Mouse (Mus musculus): ENCODE results near the gene Fgf9. TPM values are rescaled to one million over a fixed set of nuclear protein-coding genes. Genes with fewer than 3 reads are reported as not detected.
A peak's percentile ranks its signal among the peaks of the same experiment; 100 is the strongest.

Gene Fgf9
- polyA plus RNA-seq, 1 experiment from 2014 or later, result 10.1 TPM

GRCm38 (mm10) chr14:58111562-58111961 lies 41.2 kb downstream of the Fgf9 start:
- Histone ChIP-seq H3K9ac (replicated peaks; ENCODE audit: low read depth, low read length) (no peak overlapping the region), H3K4me2 (ENCODE audit: low read length) (no peak overlapping the region), H3K27ac (ENCODE audit: low read length) (no peak overlapping the region), H3K27me3 (replicated peaks; ENCODE audit: control insufficient read depth, insufficient read depth, low read length) (no peaks in the 10 kb centered on the region), H3K4me3 (replicated peaks; ENCODE audit: low read length) (no peak overlapping the region), H3K4me1 (replicated peaks; ENCODE audit: control insufficient read depth, insufficient read depth, low read length) (peaks cover 17% of the 10 kb centered on the region), H3K36me3 (ENCODE audit: control insufficient read depth, insufficient read depth) (no peaks in the 10 kb centered on the region), H3K9me3 (ENCODE audit: control insufficient read depth, low read length) (no peaks in the 10 kb centered on the region)
- 79% methylated on average over 10 of the region's 10 CpGs for WGBS
- ATAC-seq, result no peak

- Histone ChIP-seq H3K36me3 (ENCODE audit: control insufficient read depth, insufficient read depth) (no peaks in the 10 kb centered on the region), H3K4me3 (replicated peaks; ENCODE audit: low read length) (no peak overlapping the region), H3K9me3 (ENCODE audit: control insufficient read depth, low read length) (no peaks in the 10 kb centered on the region), H3K27me3 (replicated peaks; ENCODE audit: control insufficient read depth, insufficient read depth, low read length) (no peaks in the 10 kb centered on the region), H3K4me1 (replicated peaks; ENCODE audit: control insufficient read depth, insufficient read depth, low read length) (peaks cover 17% of the 10 kb centered on the region), H3K4me2 (ENCODE audit: low read length) (no peak overlapping the region), H3K27ac (ENCODE audit: low read length) (no peak overlapping the region), H3K9ac (replicated peaks; ENCODE audit: low read depth, low read length) (no peak overlapping the region)
- WGBS, result 45% methylated on average over 3 of the region's 3 CpGs
- ATAC-seq, result no peak
Observed at GRCm38 (mm10) chr14:58112341-58112740, 42.0 kb downstream of the Fgf9 start.

DNA sequence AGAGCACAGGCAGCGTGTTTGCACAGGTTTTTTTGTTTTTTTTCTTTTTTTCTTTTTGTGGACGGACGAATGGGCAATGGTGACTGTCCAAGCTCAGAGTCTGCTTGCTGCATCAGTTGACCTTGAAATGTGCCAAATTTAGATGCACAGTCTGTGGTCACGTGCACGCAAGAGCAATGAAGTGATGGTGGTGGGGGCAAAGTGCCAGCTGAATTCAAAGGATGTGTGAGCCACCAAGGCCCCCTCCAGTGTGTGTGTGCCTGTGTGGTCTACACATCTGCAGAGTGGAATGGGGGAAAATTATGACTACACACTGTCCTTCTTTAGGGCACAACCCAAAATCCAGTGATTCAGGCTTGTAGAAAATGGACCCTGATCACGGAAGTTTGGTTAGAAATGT lies 42.8 kb downstream of the Fgf9 start:
- H3K4me1 ChIP-seq (replicated peaks; ENCODE audit: control insufficient read depth, insufficient read depth, low read length), result peaks cover 17% of the 10 kb centered on the region
- H3K9me3 ChIP-seq (ENCODE audit: control insufficient read depth, low read length), result no peaks in the 10 kb centered on the region
- no peaks in the 10 kb centered on the region for H3K27me3 ChIP-seq (replicated peaks; ENCODE audit: control insufficient read depth, insufficient read depth, low read length)
- no peak overlapping the region for H3K27ac ChIP-seq (ENCODE audit: low read length)
- no peak overlapping the region for H3K4me3 ChIP-seq (replicated peaks; ENCODE audit: low read length)
- H3K9ac ChIP-seq (replicated peaks; ENCODE audit: low read depth, low read length), result no peak overlapping the region
- ATAC-seq, result no peak
- no peak overlapping the region for H3K4me2 ChIP-seq (ENCODE audit: low read length)
- no peaks in the 10 kb centered on the region for H3K36me3 ChIP-seq (ENCODE audit: control insufficient read depth, insufficient read depth)
- WGBS, result 54% methylated on average over 6 of the region's 6 CpGs

DNA sequence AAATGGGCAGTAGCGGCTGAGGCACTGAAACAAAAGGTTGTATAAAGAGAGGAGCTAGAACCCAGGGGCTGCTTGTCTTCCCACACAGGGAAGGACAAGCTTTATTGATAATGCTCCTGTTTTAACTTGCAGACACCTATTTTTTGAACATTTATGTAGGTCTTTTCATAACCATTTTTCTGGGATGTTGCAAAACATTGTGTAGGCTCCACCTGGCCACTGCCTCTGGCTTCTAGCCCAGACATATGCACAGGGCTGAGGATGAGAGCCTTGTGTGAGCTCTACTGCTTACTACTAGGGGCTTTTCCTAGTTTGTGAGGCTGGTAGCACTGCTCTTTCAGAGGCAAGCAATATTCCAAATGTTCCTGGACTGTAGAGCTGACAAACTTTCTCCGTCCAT lies 43.8 kb downstream of the Fgf9 start:
- Histone ChIP-seq H3K27me3 (replicated peaks; ENCODE audit: control insufficient read depth, insufficient read depth, low read length) (no peaks in the 10 kb centered on the region), H3K9me3 (ENCODE audit: control insufficient read depth, low read length) (no peaks in the 10 kb centered on the region), H3K4me3 (replicated peaks; ENCODE audit: low read length) (no peak overlapping the region), H3K4me2 (ENCODE audit: low read length) (no peak overlapping the region), H3K36me3 (ENCODE audit: control insufficient read depth, insufficient read depth) (no peaks in the 10 kb centered on the region), H3K9ac (replicated peaks; ENCODE audit: low read depth, low read length) (no peak overlapping the region), H3K27ac (ENCODE audit: low read length) (no peak overlapping the region), H3K4me1 (replicated peaks; ENCODE audit: control insufficient read depth, insufficient read depth, low read length) (peaks cover 17% of the 10 kb centered on the region)
- ATAC-seq, result no peak
- 89% methylated on average over 2 of the region's 2 CpGs for WGBS

GRCm38 (mm10) chr14:58124625-58125024 lies 54.3 kb downstream of the Fgf9 start:
- ATAC-seq, result no peak
- no peak overlapping the region for H3K9ac ChIP-seq (replicated peaks; ENCODE audit: low read depth, low read length)
- no peak overlapping the region for H3K27ac ChIP-seq (ENCODE audit: low read length)
- H3K4me2 ChIP-seq (ENCODE audit: low read length), result no peak overlapping the region
- no peaks in the 10 kb centered on the region for H3K4me1 ChIP-seq (replicated peaks; ENCODE audit: control insufficient read depth, insufficient read depth, low read length)
- H3K27me3 ChIP-seq (replicated peaks; ENCODE audit: control insufficient read depth, insufficient read depth, low read length), result no peaks in the 10 kb centered on the region
- no peak overlapping the region for H3K4me3 ChIP-seq (replicated peaks; ENCODE audit: low read length)
- no peaks in the 10 kb centered on the region for H3K9me3 ChIP-seq (ENCODE audit: control insufficient read depth, low read length)
- H3K36me3 ChIP-seq (ENCODE audit: control insufficient read depth, insufficient read depth), result no peaks in the 10 kb centered on the region

DNA sequence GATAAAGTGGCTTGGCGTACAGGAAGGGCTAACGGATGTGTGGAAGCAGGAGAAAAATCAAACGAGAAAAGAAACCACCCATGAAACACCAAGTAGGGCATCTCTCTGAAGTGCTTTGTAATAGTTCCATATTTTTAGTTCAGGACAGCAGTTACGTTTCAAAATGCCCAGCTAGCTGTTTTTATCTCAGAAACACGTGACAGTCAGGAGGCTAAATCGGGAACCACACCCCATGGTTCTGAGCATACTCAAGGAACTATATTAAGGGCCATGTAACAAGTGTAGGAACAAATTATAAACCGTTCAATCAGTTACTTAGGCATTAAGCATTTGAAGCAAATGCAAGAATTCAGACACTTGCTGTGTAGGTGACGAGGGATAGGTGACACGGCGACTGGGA lies 56.2 kb downstream of the Fgf9 start:
- Histone ChIP-seq H3K4me3 (replicated peaks; ENCODE audit: low read length) (no peak overlapping the region), H3K9ac (replicated peaks; ENCODE audit: low read depth, low read length) (no peak overlapping the region), H3K27me3 (replicated peaks; ENCODE audit: control insufficient read depth, insufficient read depth, low read length) (no peaks in the 10 kb centered on the region), H3K36me3 (ENCODE audit: control insufficient read depth, insufficient read depth) (no peaks in the 10 kb centered on the region), H3K27ac (ENCODE audit: low read length) (no peak overlapping the region), H3K4me2 (ENCODE audit: low read length) (no peak overlapping the region), H3K4me1 (replicated peaks; ENCODE audit: control insufficient read depth, insufficient read depth, low read length) (no peaks in the 10 kb centered on the region), H3K9me3 (ENCODE audit: control insufficient read depth, low read length) (no peaks in the 10 kb centered on the region)
- 91% methylated on average over 10 of the region's 10 CpGs for WGBS
- ATAC-seq, result no peak

DNA sequence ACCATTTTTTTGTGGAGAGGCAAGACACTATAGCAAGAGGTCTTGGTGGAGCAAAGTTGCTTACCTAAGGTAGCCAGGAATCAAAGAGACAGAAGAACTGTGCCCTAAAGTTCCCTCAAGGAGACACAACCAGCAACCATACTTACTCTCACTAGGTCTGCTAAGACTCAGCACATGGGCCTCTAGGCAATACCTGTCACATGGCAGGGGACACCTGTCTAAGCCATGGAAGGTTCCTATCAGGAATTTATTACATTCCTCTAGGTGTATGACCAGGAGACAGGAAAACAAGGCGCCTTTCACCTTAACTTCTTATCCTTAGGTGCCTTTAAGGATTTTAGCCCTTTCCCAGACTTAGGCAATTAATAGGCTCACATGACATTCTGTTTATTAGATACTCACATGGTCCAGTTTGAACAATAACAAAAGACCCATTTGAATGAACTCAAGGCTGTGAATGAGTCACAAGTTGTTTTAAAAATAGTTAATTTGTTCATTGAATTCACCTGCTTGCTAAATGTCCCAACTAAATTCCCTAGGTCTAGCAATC lies 69.2 kb downstream of the Fgf9 start:
- Histone ChIP-seq H3K9ac (replicated peaks; ENCODE audit: low read depth, low read length) (no peak overlapping the region), H3K27ac (ENCODE audit: low read length) (no peak overlapping the region)
- 81% methylated on average over 1 of the region's 1 CpGs for WGBS

GRCm38 (mm10) chr14:58149637-58150470 lies 79.5 kb downstream of the Fgf9 start:
- Histone ChIP-seq H3K9me3 (ENCODE audit: control insufficient read depth, low read length) (no peaks in the 10 kb centered on the region), H3K4me3 (replicated peaks; ENCODE audit: low read length) (peak overlapping the region; percentile 12; the same call in 1 of the 2 replicates), H3K9ac (replicated peaks; ENCODE audit: low read depth, low read length) (no peak overlapping the region), H3K4me2 (ENCODE audit: low read length) (peak overlapping the region; percentile 45), H3K4me1 (replicated peaks; ENCODE audit: control insufficient read depth, insufficient read depth, low read length) (no peaks in the 10 kb centered on the region), H3K36me3 (ENCODE audit: control insufficient read depth, insufficient read depth) (no peaks in the 10 kb centered on the region), H3K27me3 (replicated peaks; ENCODE audit: control insufficient read depth, insufficient read depth, low read length) (no peaks in the 10 kb centered on the region), H3K27ac (ENCODE audit: low read length) (no peak overlapping the region)
- 42% methylated on average over 23 of the region's 23 CpGs for WGBS
- 0 out of 2 replicates have a peak, but pooled peaks have one; percentile 28 for ATAC-seq

More for the DNA sequence above, 69.2 kb downstream of the Fgf9 start:
- Histone ChIP-seq H3K4me1 (replicated peaks; ENCODE audit: control insufficient read depth, insufficient read depth, low read length) (no peaks in the 10 kb centered on the region), H3K27me3 (replicated peaks; ENCODE audit: control insufficient read depth, insufficient read depth, low read length) (no peaks in the 10 kb centered on the region), H3K4me2 (ENCODE audit: low read length) (no peak overlapping the region), H3K36me3 (ENCODE audit: control insufficient read depth, insufficient read depth) (no peaks in the 10 kb centered on the region), H3K9me3 (ENCODE audit: control insufficient read depth, low read length) (no peaks in the 10 kb centered on the region), H3K4me3 (replicated peaks; ENCODE audit: low read length) (no peak overlapping the region)
- ATAC-seq, result no peak

- H3K9me3 ChIP-seq (ENCODE audit: control insufficient read depth, low read length), result no peaks in the 10 kb centered on the region
- no peaks in the 10 kb centered on the region for H3K27me3 ChIP-seq (replicated peaks; ENCODE audit: control insufficient read depth, insufficient read depth, low read length)
- no peak for ATAC-seq
- H3K9ac ChIP-seq (replicated peaks; ENCODE audit: low read depth, low read length), result no peak overlapping the region
- 40% methylated on average over 13 of the region's 13 CpGs for WGBS
- peak overlapping the region; percentile 45 for H3K4me2 ChIP-seq (ENCODE audit: low read length)
- no peaks in the 10 kb centered on the region for H3K4me1 ChIP-seq (replicated peaks; ENCODE audit: control insufficient read depth, insufficient read depth, low read length)
- no peaks in the 10 kb centered on the region for H3K36me3 ChIP-seq (ENCODE audit: control insufficient read depth, insufficient read depth)
- H3K4me3 ChIP-seq (replicated peaks; ENCODE audit: low read length), result peak overlapping the region; percentile 12; the same call in 1 of the 2 replicates
- H3K27ac ChIP-seq (ENCODE audit: low read length), result no peak overlapping the region
Observed at GRCm38 (mm10) chr14:58150471-58150855, 80.1 kb downstream of the Fgf9 start.

Measured in forebrain, embryonic 16.5 days (tissue).